Mouse (Mus musculus): ENCODE data around the gene Bnipl. TPM values are rescaled to one million over a fixed set of nuclear protein-coding genes. Genes with fewer than 3 reads are reported as not detected.

Gene Bnipl
- polyA plus RNA-seq, 1 experiment from 2014 or later: 0.22 TPM

Other genes with a start within 250 kb of the Bnipl start
- 16.4 and 16.9 TPM in 2 replicates for gene Zfp687, start 235.7 kb downstream of the Bnipl start, polyA plus RNA-seq (2015; fragmentation: Nextera tagmentation; extraction: Ambion mirVana)
- gene Psmd4, start 208.6 kb downstream of the Bnipl start, polyA plus RNA-seq (2015; fragmentation: Nextera tagmentation; extraction: Ambion mirVana): 201 and 223 TPM in 2 replicates
- gene Pip5k1a, start 144.3 kb downstream of the Bnipl start, polyA plus RNA-seq (2015; fragmentation: Nextera tagmentation; extraction: Ambion mirVana): 17.6 and 17.9 TPM in 2 replicates
- 92.5 and 96.6 TPM in 2 replicates for gene Vps72, start 140.2 kb downstream of the Bnipl start, polyA plus RNA-seq (2015; fragmentation: Nextera tagmentation; extraction: Ambion mirVana)
- 1.9 TPM in 2 replicates for gene Tmod4, start 126.7 kb downstream of the Bnipl start, polyA plus RNA-seq (2015; fragmentation: Nextera tagmentation; extraction: Ambion mirVana)
- 54.1 and 59.2 TPM in 2 replicates for gene Scnm1, start 117.2 kb downstream of the Bnipl start, polyA plus RNA-seq (2015; fragmentation: Nextera tagmentation; extraction: Ambion mirVana)
- gene Lysmd1, start 117.1 kb downstream of the Bnipl start, polyA plus RNA-seq (2015; fragmentation: Nextera tagmentation; extraction: Ambion mirVana): 9.7 and 11.3 TPM in 2 replicates
- gene Tnfaip8l2, start 108.8 kb downstream of the Bnipl start, polyA plus RNA-seq (2015; fragmentation: Nextera tagmentation; extraction: Ambion mirVana): 3.9 and 4.4 TPM in 2 replicates
- 1.5 and 2.7 TPM in 2 replicates for gene Sema6c, start 90.7 kb downstream of the Bnipl start, polyA plus RNA-seq (2015; fragmentation: Nextera tagmentation; extraction: Ambion mirVana)
- 6.3 and 6.6 TPM in 2 replicates for gene Gabpb2, start 33.3 kb downstream of the Bnipl start, polyA plus RNA-seq (2015; fragmentation: Nextera tagmentation; extraction: Ambion mirVana)
- gene Cdc42se1, start 22.5 kb downstream of the Bnipl start, polyA plus RNA-seq (2015; fragmentation: Nextera tagmentation; extraction: Ambion mirVana): 57.8 and 59.3 TPM in 2 replicates
- gene Mllt11, start 19.0 kb downstream of the Bnipl start, polyA plus RNA-seq (2015; fragmentation: Nextera tagmentation; extraction: Ambion mirVana): 9.8 and 11.5 TPM in 2 replicates
- gene Gm128, start 9.6 kb downstream of the Bnipl start, polyA plus RNA-seq (2015; fragmentation: Nextera tagmentation; extraction: Ambion mirVana): 0.50 and 0.51 TPM in 2 replicates
- 24.7 and 28.2 TPM in 2 replicates for gene Mindy1, start 30.2 kb upstream of the Bnipl start, polyA plus RNA-seq (2015; fragmentation: Nextera tagmentation; extraction: Ambion mirVana)
- gene Prune1, start 30.9 kb upstream of the Bnipl start, polyA plus RNA-seq (2015; fragmentation: Nextera tagmentation; extraction: Ambion mirVana): 28.1 and 31.4 TPM in 2 replicates
- gene Anxa9, start 56.0 kb upstream of the Bnipl start, polyA plus RNA-seq (2015; fragmentation: Nextera tagmentation; extraction: Ambion mirVana): 0.60 and 0.79 TPM in 2 replicates
- 139 and 145 TPM in 2 replicates for gene Cers2, start 63.6 kb upstream of the Bnipl start, polyA plus RNA-seq (2015; fragmentation: Nextera tagmentation; extraction: Ambion mirVana)
- 20.1 and 21.5 TPM in 2 replicates for gene Setdb1, start 106.0 kb upstream of the Bnipl start, polyA plus RNA-seq (2015; fragmentation: Nextera tagmentation; extraction: Ambion mirVana)
- not detected in 2 replicates for gene 4930558C23Rik, start 151.6 kb upstream of the Bnipl start, polyA plus RNA-seq (2015; fragmentation: Nextera tagmentation; extraction: Ambion mirVana)
- 30.6 and 32.1 TPM in 2 replicates for gene Arnt, start 183.2 kb upstream of the Bnipl start, polyA plus RNA-seq (2015; fragmentation: Nextera tagmentation; extraction: Ambion mirVana)
- gene Ctsk, start 248.1 kb upstream of the Bnipl start, polyA plus RNA-seq (2015; fragmentation: Nextera tagmentation; extraction: Ambion mirVana): 17.4 and 18.4 TPM in 2 replicates

All from heart, embryonic 16.5 days (tissue).